Mouse (Mus musculus): ENCODE measurements around the gene Fam69a. TPM values are rescaled to one million over a fixed set of nuclear protein-coding genes. Genes with fewer than 3 reads are reported as not detected.

Gene Fam69a
- polyA plus RNA-seq, 1 experiment from 2014 or later: 32.6 TPM

Other genes with a start within 250 kb of the Fam69a start
- gene Ube2d2b, start 157.0 kb downstream of the Fam69a start, polyA plus RNA-seq (2016; fragmentation: Nextera tagmentation; extraction: Ambion mirVana): 0.19 TPM in 2 replicates
- 55.1 and 59.4 TPM in 2 replicates for gene Evi5, start 112.0 kb downstream of the Fam69a start, polyA plus RNA-seq (2016; fragmentation: Nextera tagmentation; extraction: Ambion mirVana)
- 57.3 and 58.6 TPM in 2 replicates for gene Rpl5, start 86.6 kb downstream of the Fam69a start, polyA plus RNA-seq (2016; fragmentation: Nextera tagmentation; extraction: Ambion mirVana)
- 124 and 132 TPM in 2 replicates for gene Mtf2, start 78.6 kb upstream of the Fam69a start, polyA plus RNA-seq (2016; fragmentation: Nextera tagmentation; extraction: Ambion mirVana)
- 25.5 and 27.7 TPM in 2 replicates for gene Tmed5, start 145.5 kb upstream of the Fam69a start, polyA plus RNA-seq (2016; fragmentation: Nextera tagmentation; extraction: Ambion mirVana)
- 6.8 and 8.4 TPM in 2 replicates for gene Ccdc18, start 145.8 kb upstream of the Fam69a start, polyA plus RNA-seq (2016; fragmentation: Nextera tagmentation; extraction: Ambion mirVana)